Mouse (Mus musculus) layer of hippocampus, adult 11-12 months (tissue): ENCODE measurements at regions not wholly inside any gene's neighbourhood (a gene's known extent, or its start where the extent isn't known, plus 50 kb on each side); places are given as distances from the start of the nearest gene placed in this dataset.

Experiments used
- DNase-seq: peaks from one replicate; pipeline ENCODE4 v3.0.0; 2022; ENCODE audit warnings: low spot score

GRCm38 (mm10) chr12:107118364-107118763, 370.1 kb upstream of the 3110018I06Rik start:
- DNase-seq: no peak

DNA sequence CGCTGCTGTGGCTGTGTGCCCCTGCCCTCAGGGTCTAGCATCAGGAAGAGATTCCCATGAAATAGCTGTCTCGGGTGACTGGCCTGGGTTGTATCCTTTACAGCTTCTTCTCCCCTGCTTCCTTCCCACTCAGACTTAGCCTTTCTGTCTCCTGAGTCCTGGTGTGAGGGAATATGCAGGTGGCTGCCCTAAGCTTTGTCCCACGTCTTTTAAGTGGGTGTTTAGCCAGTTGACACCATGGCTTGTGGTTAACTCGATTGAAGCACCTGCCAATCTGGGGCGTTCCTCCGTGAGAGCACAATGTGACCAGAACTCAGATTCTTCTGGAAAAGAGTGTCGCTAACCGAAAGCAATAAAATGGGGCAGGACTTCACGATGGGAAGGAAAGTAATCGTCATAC, 369.4 kb upstream of the 3110018I06Rik start:
- DNase-seq: no peak

DNA sequence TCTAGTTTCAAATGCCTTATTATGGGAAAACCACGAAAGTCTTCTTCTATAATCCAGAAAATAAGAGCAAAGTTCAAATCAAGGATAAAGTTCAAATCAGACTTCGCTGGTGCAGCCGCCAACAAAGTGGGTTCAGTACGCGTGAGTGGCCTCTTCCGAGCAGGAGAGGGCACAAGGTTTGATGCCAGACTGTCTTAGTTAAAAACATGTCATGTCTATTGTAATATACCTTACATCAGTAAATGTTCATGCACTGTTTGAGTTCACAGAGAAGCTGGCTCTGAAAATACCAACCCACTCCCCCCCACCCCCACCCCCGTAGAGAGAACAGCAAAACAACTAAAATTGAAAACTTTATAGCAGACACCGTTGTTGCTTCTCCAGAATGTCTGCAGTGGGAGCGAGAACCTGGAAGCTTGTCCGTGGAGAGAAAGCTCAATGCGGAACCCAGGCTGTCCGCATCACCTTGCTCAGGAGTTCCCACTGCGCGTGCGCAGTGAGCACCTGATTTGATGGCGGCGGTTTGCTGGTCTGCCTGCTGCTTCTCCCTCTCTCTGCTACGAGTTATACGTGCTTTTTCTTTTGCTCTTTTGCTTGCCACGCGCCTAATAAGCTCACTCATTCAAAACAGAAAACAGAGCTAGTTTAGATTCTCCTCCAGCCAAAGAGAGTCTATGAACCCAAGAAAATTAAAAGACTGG, 367.8 kb upstream of the 3110018I06Rik start:
- DNase-seq: no peak

DNA sequence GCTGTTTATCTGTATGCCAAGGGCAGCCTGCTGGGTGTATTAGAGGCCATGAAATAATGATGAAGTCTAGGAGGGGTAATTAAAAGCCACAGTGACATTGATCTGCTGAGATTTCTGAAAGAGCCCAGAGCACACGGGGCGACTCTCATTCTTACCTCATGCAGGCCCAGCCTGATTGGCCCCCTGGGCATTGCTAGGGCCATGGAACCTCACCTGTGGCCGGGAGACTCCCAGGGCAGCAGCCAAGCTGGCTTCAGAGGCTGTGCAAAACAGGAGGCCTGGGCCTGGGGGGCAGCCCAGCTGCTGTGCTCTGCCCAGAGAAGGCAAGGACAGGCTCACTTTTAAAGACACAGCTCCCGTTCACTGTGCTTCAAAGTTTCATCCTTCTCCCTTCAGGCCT, 366.4 kb upstream of the 3110018I06Rik start:
- DNase-seq: no peak

GRCm38 (mm10) chr12:107123661-107124060, 364.8 kb upstream of the 3110018I06Rik start:
- DNase-seq: no peak

DNA sequence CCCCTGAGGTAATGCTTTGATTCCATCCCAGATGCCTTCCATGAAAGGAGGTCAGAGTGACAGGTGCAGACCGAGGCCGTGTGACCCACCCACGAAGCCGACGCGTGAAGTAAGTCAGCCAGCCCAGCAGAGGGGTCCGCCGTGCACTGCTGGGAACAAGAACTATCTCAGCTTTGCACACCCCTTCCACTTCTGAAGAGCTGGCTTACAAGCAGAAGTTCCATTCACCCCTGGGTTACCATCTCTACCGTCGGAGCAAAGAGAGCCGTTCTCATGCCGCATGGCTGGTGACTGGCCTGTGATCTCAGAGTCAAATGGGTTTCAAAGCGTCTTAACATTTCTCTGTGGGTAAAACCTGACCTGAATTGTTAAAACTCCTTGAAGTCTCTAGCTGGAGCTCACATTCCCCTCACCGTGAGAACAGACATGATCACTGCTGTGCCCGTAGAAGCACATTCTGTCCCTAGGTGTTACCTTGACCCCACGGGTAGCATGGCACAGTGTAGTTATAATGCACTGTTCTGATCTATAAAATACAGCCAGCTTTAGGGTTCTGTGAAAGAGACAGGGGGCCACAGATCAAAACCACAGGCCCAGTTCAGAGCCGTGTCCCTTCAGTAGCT, 364.1 kb upstream of the 3110018I06Rik start:
- DNase-seq: no peak

DNA sequence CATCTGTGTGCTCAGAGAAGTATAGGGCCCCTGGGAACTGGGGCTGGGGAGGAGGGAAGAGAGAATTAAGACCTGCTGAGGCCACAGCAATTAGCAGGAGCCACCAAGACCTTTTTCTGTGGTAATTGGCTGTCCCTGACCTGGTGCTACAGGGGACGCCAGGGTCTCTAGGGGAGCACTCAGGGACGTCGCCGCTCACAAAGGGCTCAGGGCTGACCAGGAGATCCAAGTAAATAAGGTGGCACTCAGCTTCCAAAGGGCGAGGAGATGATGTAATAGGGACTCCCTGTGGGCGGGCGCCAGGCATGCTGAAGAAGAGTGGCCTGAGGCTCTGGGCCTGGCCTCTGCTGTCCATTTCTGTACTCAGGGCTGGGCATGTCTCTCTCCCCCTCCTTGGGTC, 363.2 kb upstream of the 3110018I06Rik start:
- DNase-seq: no peak

DNA sequence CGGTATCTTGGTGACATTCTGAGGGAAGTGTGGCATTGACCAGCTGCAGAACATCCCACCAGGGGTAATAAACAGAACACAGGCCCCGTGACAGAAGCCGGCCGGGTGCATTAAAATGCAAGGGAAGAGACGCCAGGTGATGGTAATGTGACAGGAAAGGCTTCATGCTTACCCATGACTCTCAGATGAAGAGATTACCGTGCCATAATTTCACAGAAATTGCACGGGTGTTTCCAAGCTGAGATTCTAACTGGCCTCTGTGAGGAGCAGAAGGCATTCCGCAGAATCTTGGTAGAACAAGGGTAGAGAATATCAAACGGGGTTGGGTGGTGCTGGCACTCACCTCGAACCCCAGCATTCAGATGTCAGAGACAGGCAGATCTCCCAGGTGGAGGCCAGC, 362.4 kb upstream of the 3110018I06Rik start:
- no peak for DNase-seq

- DNase-seq: no peak
These were observed 360.8 kb upstream of the 3110018I06Rik start for GRCm38 (mm10) chr12:107127591-107127990.

- no peak for DNase-seq
These were observed 359.2 kb upstream of the 3110018I06Rik start for GRCm38 (mm10) chr12:107129232-107129631.

GRCm38 (mm10) chr12:107131351-107131750, 357.1 kb upstream of the 3110018I06Rik start:
- no peak for DNase-seq

DNA sequence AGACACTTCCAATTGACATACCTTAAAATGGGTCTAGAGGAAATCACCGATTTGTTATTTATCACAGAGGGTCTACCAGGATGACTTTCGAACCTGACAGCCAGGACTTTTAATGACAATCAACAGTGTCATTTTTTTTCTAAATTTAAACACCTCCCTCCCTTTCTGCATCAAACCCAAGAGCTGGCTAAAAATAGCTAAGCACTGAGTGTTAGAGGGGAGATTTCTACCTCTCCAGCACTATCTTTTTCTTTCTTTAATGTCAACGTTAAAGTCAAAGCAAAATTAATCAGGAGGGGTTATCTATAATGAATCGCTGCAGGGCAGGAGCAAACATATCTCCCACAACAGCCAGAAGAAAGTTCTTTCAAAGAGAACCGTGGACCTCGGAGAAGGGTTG, 356.6 kb upstream of the 3110018I06Rik start:
- DNase-seq: no peak

GRCm38 (mm10) chr12:107132501-107132900, 355.9 kb upstream of the 3110018I06Rik start:
- no peak for DNase-seq

GRCm38 (mm10) chr12:107134353-107134752, 354.1 kb upstream of the 3110018I06Rik start:
- no peak for DNase-seq

DNA sequence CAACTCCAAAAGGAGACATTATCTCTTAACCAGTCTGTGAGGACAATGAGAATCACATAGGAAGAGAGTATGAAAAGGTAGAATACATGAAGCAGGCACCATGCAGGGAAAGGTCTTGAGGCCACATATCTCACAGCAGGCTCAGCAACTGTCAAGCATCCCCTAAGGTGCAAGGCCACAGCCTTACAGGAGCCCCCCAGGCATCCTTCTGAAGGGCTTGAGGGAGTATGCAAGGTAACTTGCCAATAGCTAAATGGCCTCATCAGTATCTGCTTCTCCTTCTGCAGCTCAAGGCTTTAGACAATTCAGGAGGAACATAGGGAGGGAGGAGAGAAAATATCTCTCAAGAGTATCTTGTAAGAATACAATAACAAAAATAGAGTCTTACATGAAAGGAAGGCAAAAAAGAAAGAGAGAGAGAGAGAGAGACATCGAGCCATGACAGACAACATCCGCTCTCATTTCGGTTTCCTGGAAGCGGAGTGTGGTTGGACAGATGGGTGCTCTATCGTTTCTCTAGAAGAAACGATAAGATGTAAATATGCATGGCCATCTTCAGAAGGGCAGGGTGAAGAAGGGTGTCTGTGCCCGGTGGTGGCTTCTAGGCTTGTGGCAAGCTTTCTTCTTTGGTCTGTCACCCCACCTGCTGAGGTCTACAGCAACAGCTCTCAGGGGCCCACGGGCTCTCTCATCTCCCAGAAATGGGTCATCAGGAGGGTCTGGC, 349.6 kb upstream of the 3110018I06Rik start:
- DNase-seq: no peak

- no peak for DNase-seq
These were observed 347.4 kb upstream of the 3110018I06Rik start for GRCm38 (mm10) chr12:107140957-107141595.

GRCm38 (mm10) chr12:107142226-107142625, 346.2 kb upstream of the 3110018I06Rik start:
- peak; percentile 30 for DNase-seq

DNA sequence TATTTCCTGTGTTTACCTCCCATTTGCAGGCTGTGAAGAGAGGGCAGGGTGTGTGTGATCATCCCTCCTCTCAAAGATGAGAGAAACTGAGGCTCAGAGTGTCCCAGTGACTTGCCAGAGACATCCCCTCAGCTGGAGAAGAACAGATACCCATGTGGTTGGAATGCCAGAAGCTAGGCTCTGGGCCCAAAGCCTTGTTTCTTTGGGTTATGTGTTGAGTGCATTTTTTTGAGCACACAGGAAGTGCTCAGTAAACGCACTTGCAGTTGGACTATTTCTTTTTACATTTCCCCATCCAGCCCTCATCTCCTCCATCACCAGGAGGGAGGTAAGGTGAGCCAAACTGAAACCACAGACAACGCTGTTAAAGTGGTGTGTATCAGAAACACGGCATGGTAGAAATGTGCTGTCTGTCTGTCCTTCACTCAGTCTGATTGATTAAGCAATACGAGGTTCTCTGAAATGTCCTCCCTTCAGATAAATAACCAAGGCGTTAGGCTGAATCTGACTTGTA, 341.8 kb upstream of the 3110018I06Rik start:
- no peak for DNase-seq

DNA sequence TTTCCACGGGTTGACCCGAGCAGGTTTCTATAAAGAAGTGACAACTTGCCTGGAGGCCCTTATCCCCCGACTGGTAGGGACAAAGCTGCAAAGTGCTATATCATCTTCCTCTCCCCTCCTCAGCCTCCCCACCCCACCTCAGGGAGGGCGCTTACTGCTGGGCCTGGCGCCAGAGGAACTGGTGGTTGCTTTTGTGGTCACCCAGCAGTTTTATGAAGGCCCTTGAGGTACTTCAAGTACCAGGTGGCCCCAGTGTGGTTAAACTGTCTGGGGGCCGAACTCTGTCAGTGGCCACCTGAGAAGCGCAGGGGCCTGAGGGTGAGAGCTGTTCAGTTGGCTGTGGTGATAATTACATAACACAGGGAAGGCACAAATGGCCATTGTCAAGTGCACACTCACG, 340.0 kb upstream of the 3110018I06Rik start:
- DNase-seq: no peak

DNA sequence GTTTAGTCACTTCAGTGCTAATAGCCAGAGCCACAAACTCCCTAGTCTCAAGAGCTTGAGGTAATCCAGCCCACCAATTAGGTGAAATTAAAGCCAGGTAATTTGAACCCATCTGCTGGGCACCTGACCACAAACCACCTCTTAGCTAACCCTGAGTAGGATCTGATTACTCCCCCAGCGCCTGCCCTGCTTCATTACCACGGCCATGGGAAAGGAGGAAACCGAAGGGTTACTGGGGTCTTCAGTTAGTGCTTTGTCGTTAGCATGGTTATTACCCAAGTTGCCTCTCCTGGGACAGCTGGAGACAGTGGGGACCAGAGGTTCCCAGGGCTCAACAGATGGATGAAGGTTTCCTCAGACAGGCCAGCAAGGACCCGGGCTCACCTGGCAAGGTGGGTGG, 337.3 kb upstream of the 3110018I06Rik start:
- no peak for DNase-seq

GRCm38 (mm10) chr12:107154668-107155067, 333.8 kb upstream of the 3110018I06Rik start:
- DNase-seq: peak; percentile 48

DNA sequence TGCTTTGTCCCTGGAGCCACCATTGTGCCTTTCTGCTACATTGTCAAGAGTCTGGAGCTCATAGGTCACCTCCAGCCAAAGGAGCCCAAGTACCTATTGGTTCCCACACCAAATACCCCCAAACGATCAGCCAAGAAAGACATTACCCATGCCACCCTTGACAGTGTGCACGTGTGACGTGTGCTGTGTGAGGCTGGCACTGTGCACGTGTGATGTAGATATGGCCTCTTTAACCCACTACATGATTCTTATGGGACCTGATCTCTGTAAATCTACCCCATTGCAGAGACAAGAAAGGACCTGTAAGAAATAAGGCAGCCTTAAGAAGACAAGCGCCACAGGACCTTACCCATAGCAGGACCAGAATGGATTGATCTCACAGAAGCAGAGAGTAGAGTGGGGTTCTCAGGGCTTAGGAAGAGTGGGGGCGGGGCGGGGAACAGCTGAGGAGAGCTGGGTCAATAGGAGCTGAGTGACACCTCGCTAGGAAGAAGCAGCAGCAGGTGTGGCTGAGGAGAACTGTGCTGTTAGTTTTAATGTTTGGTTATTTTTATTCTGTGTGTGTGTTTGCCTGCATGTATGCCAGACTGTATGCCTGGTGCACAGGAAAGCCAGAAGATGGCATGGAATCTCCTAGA, 331.5 kb upstream of the 3110018I06Rik start:
- no peak for DNase-seq
